Mouse (Mus musculus) liver, adult 10 weeks (tissue): ENCODE measurements around the gene Gm16181. TPM values are rescaled to one million over a fixed set of nuclear protein-coding genes. Genes with fewer than 3 reads are reported as not detected.

Experiments used
- polyA plus RNA-seq: library from polyadenylated mRNA; stranded (reverse); fragments of 350-450 nt; fragmentation: Illumina TruSeq; extraction: RNeasy Lipid Tissue Mini Kit (QIAGEN cat#74804); gene quantifications from one replicate; pipeline ENCODE4 v1.2.3, GENCODE M21; 2014; ENCODE audit warnings: low read depth, low replicate concordance

Gm16181 gene
- polyA plus RNA-seq = not detected

DNA sequence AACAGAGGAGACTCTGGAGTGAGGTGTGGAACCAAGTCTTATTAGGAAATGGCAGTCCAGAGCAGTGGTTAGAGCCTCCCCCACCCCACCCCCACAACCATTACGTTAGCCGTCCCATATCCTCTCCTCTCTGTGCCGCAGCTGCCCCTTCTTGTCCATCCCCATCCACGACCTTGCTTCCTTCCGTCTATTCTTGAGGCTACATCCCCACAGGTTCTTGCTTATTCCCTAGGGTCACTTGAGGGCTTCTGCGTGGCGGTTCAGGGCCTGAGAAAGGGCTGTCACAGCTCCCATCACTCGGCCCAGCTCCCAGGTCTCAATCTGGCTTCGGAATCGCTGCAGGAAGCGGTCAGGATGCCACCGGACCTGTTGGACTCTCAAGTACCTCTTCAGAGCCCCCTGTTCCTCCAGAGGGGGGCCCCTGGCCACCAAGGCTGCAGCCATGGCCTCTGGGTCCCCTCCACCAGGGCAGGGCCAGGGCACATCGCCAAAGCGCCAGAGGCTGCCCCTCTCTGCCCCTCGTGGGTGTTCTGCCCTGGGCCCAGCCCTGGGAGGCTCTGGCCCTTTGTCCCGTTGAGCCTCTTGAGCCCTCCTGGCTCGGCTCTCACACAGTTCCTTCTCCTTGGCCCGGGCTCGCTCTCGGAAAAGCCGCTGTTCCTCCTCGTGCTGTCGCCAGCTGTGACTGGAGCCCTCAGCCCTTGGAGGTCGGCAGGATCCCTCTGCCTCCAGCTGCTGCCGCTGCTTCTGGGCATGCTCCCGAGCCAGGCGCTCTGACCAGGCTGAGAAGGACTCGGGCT is at the start of gene Gm16181:
TSS of gene Gm16181 (plus strand) at position 679 of the 797 bp plus-strand sequence.

DNA sequence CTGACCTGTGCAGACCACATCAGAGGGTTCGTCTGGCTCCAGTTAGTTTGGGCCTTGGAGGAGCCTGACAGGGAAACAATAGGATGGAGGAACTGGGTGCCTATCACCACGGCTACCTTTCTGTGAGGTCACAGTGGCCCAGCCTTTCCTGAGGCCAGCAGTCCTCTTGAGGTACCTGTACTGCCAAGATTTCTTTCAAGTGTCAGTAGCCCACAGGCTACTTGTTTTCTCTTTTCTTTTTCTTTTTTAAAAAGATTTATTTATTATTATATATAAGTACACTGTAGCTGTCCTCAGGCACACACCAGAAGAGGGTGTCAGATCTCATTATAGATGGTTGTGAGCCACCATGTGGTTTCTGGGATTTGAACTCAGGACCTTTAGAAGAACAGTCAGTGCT is 44.7 kb upstream of the Gm16181 start, which contains the start of gene Aif1:
TSS of gene Aif1 (minus strand) at position 101 of the 400 bp plus-strand sequence.

DNA sequence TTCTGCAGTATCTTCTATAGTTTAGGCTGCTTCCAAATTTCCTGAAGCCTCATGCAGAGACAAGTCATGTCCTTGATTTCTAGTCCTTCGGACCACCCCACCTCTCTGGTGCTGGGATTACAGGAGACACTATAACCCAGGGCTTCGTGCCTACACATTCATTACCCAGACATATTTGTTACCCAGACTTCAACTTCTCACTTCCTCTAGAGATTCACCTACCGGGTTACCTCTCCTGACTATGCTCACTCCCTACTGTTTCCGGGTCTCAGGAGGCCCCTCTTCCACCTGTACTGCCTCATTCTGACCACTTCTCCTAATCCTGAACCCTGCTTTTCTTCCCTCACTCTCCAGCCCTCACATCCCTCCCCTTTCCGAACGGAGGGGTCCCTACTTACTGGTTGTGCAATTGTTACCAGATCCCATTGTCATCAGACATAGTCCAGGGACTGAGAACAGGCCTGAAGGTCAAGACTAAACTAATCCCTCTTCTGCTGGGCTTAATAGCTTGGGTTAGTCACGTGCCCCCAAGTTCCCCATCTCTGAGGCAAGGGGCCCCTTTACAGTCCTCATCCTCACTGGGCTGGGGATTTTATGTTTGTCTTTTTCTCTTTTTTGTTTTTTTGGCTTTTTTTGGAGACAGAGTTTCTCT is 32.5 kb upstream of the Gm16181 start, which contains the start of gene Lst1:
TSS of gene Lst1 (minus strand) at position 481 of the 652 bp plus-strand sequence.

DNA sequence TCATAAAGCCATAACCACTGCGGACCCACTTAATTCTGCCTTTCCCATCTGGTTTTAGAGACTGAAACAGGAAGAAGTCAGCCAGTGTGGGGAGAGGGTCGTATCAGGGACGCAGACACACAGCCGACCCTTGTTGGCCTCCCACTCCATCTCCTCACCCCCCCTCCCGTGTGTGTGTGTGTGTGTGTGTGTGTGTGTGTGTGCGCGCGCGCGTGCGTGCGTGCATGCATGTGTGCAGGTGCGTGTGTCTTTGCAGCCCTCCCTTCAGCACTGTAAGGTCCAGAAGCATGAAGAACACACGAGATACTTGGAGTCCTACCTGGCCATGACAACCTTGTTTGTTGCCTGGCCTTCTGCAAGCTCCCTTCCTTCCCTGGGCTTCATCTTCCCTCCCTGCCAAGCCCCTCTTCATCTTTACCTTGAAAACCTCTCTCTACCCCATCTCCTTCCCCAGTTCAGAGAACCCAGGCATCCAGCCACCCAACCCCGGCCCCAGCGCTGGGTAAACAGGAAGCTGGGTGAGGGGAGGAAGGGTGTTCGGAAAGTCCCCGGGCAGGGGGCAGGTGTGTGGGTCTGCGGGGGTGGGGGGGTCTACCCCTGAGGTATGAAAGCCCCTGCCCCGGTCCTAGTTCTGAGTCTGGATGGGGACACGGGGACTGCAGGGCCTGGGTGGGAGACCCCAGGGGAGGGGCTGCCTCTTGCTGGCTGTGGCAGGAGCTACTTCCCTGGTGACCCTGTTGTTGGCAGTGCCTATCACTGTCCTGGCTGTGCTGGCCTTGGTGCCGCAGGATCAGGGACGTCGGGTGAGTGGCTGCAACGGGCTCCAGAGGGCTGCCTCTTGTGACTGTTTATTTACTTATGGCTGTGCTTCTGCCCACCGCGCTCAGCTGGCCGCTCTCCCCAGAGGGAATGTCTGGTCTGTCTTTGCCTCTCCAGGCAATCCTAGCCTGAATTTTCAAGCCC is 26.5 kb upstream of the Gm16181 start, which contains the start of gene Ltb:
TSS of gene Ltb (plus strand) at position 559 of the 963 bp plus-strand sequence.

GRCm38 (mm10) chr17:35201787-35202186 is 18.8 kb upstream of the Gm16181 start, which contains the start of gene Tnf:
Tnf (minus strand) TSS chr17:35202007.

GRCm38 (mm10) chr17:35204494-35205379 is 15.9 kb upstream of the Gm16181 start, which contains the start of gene Lta:
Lta (minus strand) TSS chr17:35205351.

GRCm38 (mm10) chr17:35233114-35233980 is 12.7 kb downstream of the Gm16181 start, which contains the start of gene Atp6v1g2:
Atp6v1g2 (plus strand) TSS chr17:35233660.

GRCm38 (mm10) chr17:35235614-35236389 is 15.2 kb downstream of the Gm16181 start, which contains the start of gene Nfkbil1:
Nfkbil1 (minus strand) TSS chr17:35235792.

GRCm38 (mm10) chr17:35241305-35242014 is 20.8 kb downstream of the Gm16181 start, which contains the start of gene Ddx39b:
Ddx39b (plus strand) TSS chr17:35241746.

GRCm38 (mm10) chr17:35262664-35263522 is 42.3 kb downstream of the Gm16181 start, which contains the start of gene H2-D1:
H2-D1 (plus strand) TSS chr17:35262730.

Other genes with a start within 250 kb of the Gm16181 start
- not detected for gene Hspa1a, start 248.7 kb upstream of the Gm16181 start, polyA plus RNA-seq
- gene Hspa1l, start 248.1 kb upstream of the Gm16181 start, polyA plus RNA-seq = not detected
- 12.7 TPM for gene Lsm2, start 239.0 kb upstream of the Gm16181 start, polyA plus RNA-seq
- 1.2 TPM for gene Vars, start 219.8 kb upstream of the Gm16181 start, polyA plus RNA-seq
- gene Vwa7, start 204.3 kb upstream of the Gm16181 start, polyA plus RNA-seq = not detected
- gene Sapcd1, start 192.8 kb upstream of the Gm16181 start, polyA plus RNA-seq = not detected
- gene Msh5, start 174.1 kb upstream of the Gm16181 start, polyA plus RNA-seq = 1.1 TPM
- 5.7 TPM for gene Clic1, start 170.9 kb upstream of the Gm16181 start, polyA plus RNA-seq
- not detected for gene Ddah2, start 161.8 kb upstream of the Gm16181 start, polyA plus RNA-seq
- gene Ly6g6c, start 155.4 kb upstream of the Gm16181 start, polyA plus RNA-seq = not detected
- gene Mpig6b, start 154.7 kb upstream of the Gm16181 start, polyA plus RNA-seq = not detected
- not detected for gene Ly6g6e, start 143.9 kb upstream of the Gm16181 start, polyA plus RNA-seq
- not detected for gene Ly6g6d, start 142.8 kb upstream of the Gm16181 start, polyA plus RNA-seq
- not detected for gene Ly6g6f, start 135.2 kb upstream of the Gm16181 start, polyA plus RNA-seq
- gene Abhd16a, start 131.6 kb upstream of the Gm16181 start, polyA plus RNA-seq = 4.4 TPM
- not detected for gene Ly6g5c, start 112.6 kb upstream of the Gm16181 start, polyA plus RNA-seq
- not detected for gene Ly6g5b, start 105.4 kb upstream of the Gm16181 start, polyA plus RNA-seq
- 1.4 TPM for gene Gpank1, start 99.4 kb upstream of the Gm16181 start, polyA plus RNA-seq
- gene Csnk2b, start 98.8 kb upstream of the Gm16181 start, polyA plus RNA-seq = 97.4 TPM
- 1.3 TPM for gene D17H6S53E, start 94.5 kb upstream of the Gm16181 start, polyA plus RNA-seq
- 85.5 TPM for gene Apom, start 88.8 kb upstream of the Gm16181 start, polyA plus RNA-seq
- 5.2 TPM for gene Bag6, start 85.7 kb upstream of the Gm16181 start, polyA plus RNA-seq
- 3.7 TPM for gene Prrc2a, start 55.9 kb upstream of the Gm16181 start, polyA plus RNA-seq
- 7.5 TPM for gene Aif1, start 44.8 kb upstream of the Gm16181 start, polyA plus RNA-seq
- gene Lst1, start 32.4 kb upstream of the Gm16181 start, polyA plus RNA-seq = not detected
- not detected for gene Ltb, start 26.4 kb upstream of the Gm16181 start, polyA plus RNA-seq
- 0.26 TPM for gene Tnf, start 18.8 kb upstream of the Gm16181 start, polyA plus RNA-seq
- not detected for gene Lta, start 15.5 kb upstream of the Gm16181 start, polyA plus RNA-seq
- 2.6 TPM for gene Atp6v1g2, start 12.8 kb downstream of the Gm16181 start, polyA plus RNA-seq
- gene Nfkbil1, start 15.0 kb downstream of the Gm16181 start, polyA plus RNA-seq = 0.87 TPM
- 7.4 TPM for gene Ddx39b, start 20.9 kb downstream of the Gm16181 start, polyA plus RNA-seq
- 78.7 TPM for gene H2-D1, start 41.9 kb downstream of the Gm16181 start, polyA plus RNA-seq
- 18.4 TPM for gene H2-Q1, start 99.6 kb downstream of the Gm16181 start, polyA plus RNA-seq
- gene H2-Q2, start 121.4 kb downstream of the Gm16181 start, polyA plus RNA-seq = 2.7 TPM
- gene H2-Q4, start 158.8 kb downstream of the Gm16181 start, polyA plus RNA-seq = 22.6 TPM
- gene H2-Q6, start 204.0 kb downstream of the Gm16181 start, polyA plus RNA-seq = 10.0 TPM
- 6.8 TPM for gene H2-Q7, start 218.3 kb downstream of the Gm16181 start, polyA plus RNA-seq
- 511 TPM for gene H2-Q10, start 249.3 kb downstream of the Gm16181 start, polyA plus RNA-seq